Comparison of ENCODE assay signal across 27 mouse cellular contexts in genomic region chr19:58511818-58512217, GRCm38 (mm10). TPM values are rescaled to one million over a fixed set of nuclear protein-coding genes. Genes with fewer than 3 reads are reported as not detected.
"Had no signal": no experiment of that assay in that cellular context is flagged by ENCODE, and none has a peak within 500 bp of the region (broad histone marks: within the 10 kb centered on the region; RNA-seq: fewer than 3 reads in every experiment).

TSS of gene Ccdc172 (plus strand) at chr19:58511993.

- H3K27me3 ChIP-seq: kidney, embryonic 15.5 days; limb, embryonic 12.5 days; limb, embryonic 15.5 days; midbrain, embryonic 12.5 days; midbrain, embryonic 15.5 days had no signal

- H3K9me3 ChIP-seq: kidney, embryonic 15.5 days; limb, embryonic 12.5 days; limb, embryonic 15.5 days; midbrain, embryonic 12.5 days; midbrain, embryonic 15.5 days had no signal

- H3K9ac ChIP-seq: kidney, embryonic 15.5 days; limb, embryonic 12.5 days; limb, embryonic 15.5 days; liver, embryonic 14.5 days; liver, postnatal 0 days; lung, embryonic 14.5 days; midbrain, embryonic 12.5 days; midbrain, embryonic 15.5 days had no signal

- H3K27ac ChIP-seq: kidney, embryonic 15.5 days; limb, embryonic 12.5 days; limb, embryonic 15.5 days; liver, embryonic 14.5 days; macrophage; midbrain, embryonic 12.5 days; midbrain, embryonic 15.5 days; stomach, postnatal 0 days had no signal

- H3K36me3 ChIP-seq: kidney, embryonic 15.5 days; limb, embryonic 12.5 days; limb, embryonic 15.5 days; midbrain, embryonic 12.5 days; midbrain, embryonic 15.5 days had no signal

- ATAC-seq: liver, postnatal 0 days; lung, postnatal 0 days; midbrain, embryonic 15.5 days had no signal

- DNase-seq: kidney, adult 11 months; kidney, adult 8-10 months; kidney, postnatal 10 days; kidney, postnatal 4 days; liver, postnatal 0 days; lung, embryonic 14.5 days; thymus, adult 2 months; thymus, postnatal 14 days; thymus, postnatal 4 days had no signal

- H3K4me3 ChIP-seq: kidney, embryonic 15.5 days; limb, embryonic 12.5 days; limb, embryonic 15.5 days; midbrain, embryonic 12.5 days; midbrain, embryonic 15.5 days had no signal

- H3K4me1 ChIP-seq: kidney, embryonic 15.5 days; limb, embryonic 12.5 days; limb, embryonic 15.5 days; midbrain, embryonic 12.5 days; midbrain, embryonic 15.5 days had no signal

- H3K4me2 ChIP-seq: kidney, embryonic 15.5 days; limb, embryonic 12.5 days; limb, embryonic 15.5 days; liver, embryonic 11.5 days; lung, embryonic 14.5 days; midbrain, embryonic 12.5 days; midbrain, embryonic 15.5 days had no signal

RNA-seq across cellular contexts. Expression of gene Ccdc172, which starts in this region (rescaled TPM):
- total RNA-seq: layer of hippocampus, adult 18-20 months; layer of hippocampus, postnatal 14 days; left cerebral cortex, postnatal 10 days; megakaryocyte, adult 5-6 weeks had no signal
- polyA plus RNA-seq: kidney, embryonic 15.5 days; limb, embryonic 12.5 days; limb, embryonic 15.5 days; liver, embryonic 11.5 days; liver, embryonic 14.5 days; liver, postnatal 0 days; lung, embryonic 14.5 days; lung, postnatal 0 days; macrophage; midbrain, embryonic 12.5 days; midbrain, embryonic 15.5 days; neural tube, embryonic 14.5 days; small intestine, adult 2 months; spleen, adult 2 months; stomach, embryonic 14.5 days; stomach, postnatal 0 days; thymus, adult 2 months had no signal
